Mouse (Mus musculus) liver, embryonic 11.5 days (tissue): ENCODE results near the gene Sema5b. TPM values are rescaled to one million over a fixed set of nuclear protein-coding genes. Genes with fewer than 3 reads are reported as not detected.
A peak's percentile ranks its signal among the peaks of the same experiment; 100 is the strongest.

Experiments used
- ATAC-seq: fragments of 200-750 bp; cut with Nextera tagmentation; replicated peaks from 2 replicates; pipeline ENCODE4 v1.8.0; 2017; ENCODE audit warnings: moderate number of reproducible peaks, mild to moderate bottlenecking, moderate TSS enrichment, moderate library complexity; ENCODE audit not compliant: low FRiP score
- DNase-seq: peaks from one replicate; pipeline ENCODE4 v3.0.0-alpha.2; 2017; ENCODE audit warnings: low spot score
- H3K27ac ChIP-seq: fragments of 300-500 bp; sonication (generic); 2 replicates; pipeline ENCODE4 v1.5.1; 2014; ENCODE audit warnings: mild to moderate bottlenecking, low read depth, low read length, control low read depth
- H3K27me3 ChIP-seq: fragments of 300-500 bp; sonication (generic); replicated peaks from 2 replicates; pipeline ENCODE4 v1.6.1; 2014; ENCODE audit warnings: low read length, mixed read lengths; ENCODE audit not compliant: control insufficient read depth, insufficient read depth
- H3K36me3 ChIP-seq: fragments of 300-500 bp; sonication (generic); 2 replicates; pipeline ENCODE4 v1.6.1; 2014; ENCODE audit warnings: mild to moderate bottlenecking, low read length, moderate library complexity, mixed read lengths; ENCODE audit not compliant: control insufficient read depth, insufficient read depth
- H3K4me1 ChIP-seq: fragments of 300-500 bp; sonication (generic); replicated peaks from 2 replicates; pipeline ENCODE4 v1.6.1; 2014; ENCODE audit warnings: low read length, mixed read lengths; ENCODE audit not compliant: control insufficient read depth, insufficient read depth
- H3K4me2 ChIP-seq: fragments of 300-500 bp; sonication (generic); 2 replicates; pipeline ENCODE4 v1.6.1; 2014; ENCODE audit warnings: mild to moderate bottlenecking, control low read depth, moderate library complexity
- H3K4me3 ChIP-seq: fragments of 300-500 bp; sonication (generic); 2 replicates; pipeline ENCODE4 v1.5.1; 2014; ENCODE audit warnings: low read depth, low read length, control low read depth
- H3K9ac ChIP-seq: fragments of 300-500 bp; sonication (generic); 2 replicates; pipeline ENCODE4 v1.6.1; 2014; ENCODE audit warnings: low read depth, low read length, control low read depth
- H3K9me3 ChIP-seq: fragments of 300-500 bp; sonication (generic); 2 replicates; pipeline ENCODE4 v1.6.1; 2016; ENCODE audit warnings: low read length, inconsistent platforms, mixed read lengths; ENCODE audit not compliant: control insufficient read depth
- WGBS: fragments of 180-500 bp; shearing (Covaris S2); extraction: QIAGEN DNeasy Blood & Tissue Kit; methylation state at CpG from one replicate; pipeline ENCODE4 v1.1.7; 2014; 5-methylcytosine and 5-hydroxymethylcytosine counted together
- polyA plus RNA-seq: library from polyadenylated mRNA; unstranded; fragments of >200 nt; fragmentation: Nextera tagmentation; extraction: Ambion mirVana; gene quantifications from 2 replicates; pipeline ENCODE4 v1.2.1, GENCODE M21; 2014

Sema5b gene
- polyA plus RNA-seq, 1 experiment from 2014 or later: 1.4 TPM

DNA sequence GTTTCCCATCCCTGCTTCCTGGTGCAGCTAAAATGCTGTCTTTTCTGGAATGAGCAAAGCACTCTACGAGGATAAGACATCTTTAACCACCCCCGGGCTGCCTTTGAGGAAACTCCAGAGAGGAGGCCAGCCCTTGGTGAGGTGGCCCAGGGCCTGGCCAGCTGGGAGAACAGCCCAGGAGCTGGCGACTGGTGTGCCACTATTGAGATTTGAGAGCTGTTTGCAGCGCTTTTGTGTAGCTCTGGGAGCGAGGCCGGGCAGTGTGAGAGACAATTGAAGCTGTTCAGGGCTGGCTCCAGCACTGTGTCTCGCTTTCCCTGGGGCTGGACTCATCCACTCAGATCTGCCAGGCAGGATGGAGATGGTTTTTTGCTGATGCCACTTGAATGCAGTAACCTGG is 40.4 kb downstream of the Sema5b start:
- Histone ChIP-seq H3K9me3 (no peaks in the 10 kb centered on the region), H3K4me3 (no peak overlapping the region), H3K27me3 (0 out of 2 replicates have a peak, but pooled peaks cover 3% of the 10 kb centered on the region), H3K4me2 (no peak overlapping the region), H3K9ac (no peak overlapping the region), H3K36me3 (no peaks in the 10 kb centered on the region), H3K27ac (no peak overlapping the region), H3K4me1 (no peaks in the 10 kb centered on the region)
- 63% methylated on average over 7 of the region's 7 CpGs for WGBS
- DNase-seq (no peak), ATAC-seq (no peak)

DNA sequence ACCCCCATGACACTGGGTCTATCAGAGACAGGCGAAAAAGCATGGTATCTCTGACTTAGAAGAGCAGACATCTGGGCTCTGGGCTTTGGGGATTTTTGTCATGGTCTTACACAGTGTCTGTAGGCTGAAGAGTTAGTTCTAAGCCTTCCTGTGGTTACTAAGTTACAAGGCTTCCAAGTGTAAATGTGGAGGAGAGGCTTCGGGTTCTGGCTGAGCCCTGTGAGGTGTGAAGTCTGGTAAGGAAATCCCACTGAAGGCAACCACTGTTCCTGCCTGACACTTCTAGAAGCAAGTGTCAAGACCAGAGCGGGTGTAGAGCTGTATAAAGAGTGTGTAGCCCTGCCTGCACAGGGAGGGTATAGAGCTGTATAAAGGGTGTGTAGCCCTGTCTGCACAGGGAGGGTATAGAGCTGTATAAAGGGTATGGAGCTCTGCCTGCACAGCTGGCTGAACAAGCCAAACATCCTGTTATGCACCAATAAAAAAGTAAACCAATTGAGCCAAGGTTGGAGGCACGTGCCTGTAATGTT is 42.7 kb downstream of the Sema5b start:
- no peak for ATAC-seq
- Histone ChIP-seq H3K4me1 (0 out of 2 replicates have a peak, but pooled peaks cover 2% of the 10 kb centered on the region), H3K9ac (no peak overlapping the region), H3K27ac (no peak overlapping the region), H3K4me2 (no peak overlapping the region), H3K9me3 (no peaks in the 10 kb centered on the region), H3K27me3 (peaks cover 18% of the 10 kb centered on the region), H3K4me3 (no peak overlapping the region), H3K36me3 (no peaks in the 10 kb centered on the region)
- DNase-seq: no peak
- WGBS: 55% methylated on average over 4 of the region's 4 CpGs

DNA sequence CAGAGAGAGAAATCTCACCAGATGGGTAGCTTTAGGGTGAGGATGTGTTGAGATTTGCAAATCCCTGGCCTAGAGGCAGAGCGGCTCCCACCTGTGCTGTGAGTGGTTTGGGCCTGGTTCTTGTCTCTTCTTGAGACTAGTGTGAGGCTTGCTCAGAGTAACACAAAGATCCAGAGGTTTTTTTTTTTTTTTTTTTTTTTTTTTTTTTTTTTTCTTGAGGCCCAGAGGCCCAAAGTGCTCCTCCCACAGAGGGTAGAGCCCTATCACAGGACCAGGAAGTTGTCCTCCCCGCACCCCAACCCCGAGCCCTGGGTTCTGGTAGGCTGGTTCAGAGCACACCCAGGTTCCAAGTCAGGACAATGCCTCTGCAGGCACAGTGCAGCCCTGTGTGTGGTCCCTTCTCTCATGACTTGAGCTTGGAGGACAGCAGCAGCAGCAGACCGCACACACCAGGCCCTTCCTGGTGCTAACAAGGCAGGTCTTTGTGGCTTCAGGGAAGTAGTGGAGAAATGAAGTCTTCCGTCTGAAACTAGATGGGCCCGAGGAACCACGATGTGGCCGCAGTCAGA is 44.3 kb downstream of the Sema5b start:
- WGBS: 69% methylated on average over 8 of the region's 8 CpGs
- ATAC-seq: no peak
- no peak overlapping the region for H3K4me2 ChIP-seq
- no peak overlapping the region for H3K9ac ChIP-seq
- H3K36me3 ChIP-seq: no peaks in the 10 kb centered on the region
- no peaks in the 10 kb centered on the region for H3K9me3 ChIP-seq
- DNase-seq: no peak
- no peak overlapping the region for H3K27ac ChIP-seq
- 0 out of 2 replicates have a peak, but pooled peaks cover 2% of the 10 kb centered on the region for H3K4me1 ChIP-seq
- H3K4me3 ChIP-seq: no peak overlapping the region
- peaks cover 34% of the 10 kb centered on the region for H3K27me3 ChIP-seq

DNA sequence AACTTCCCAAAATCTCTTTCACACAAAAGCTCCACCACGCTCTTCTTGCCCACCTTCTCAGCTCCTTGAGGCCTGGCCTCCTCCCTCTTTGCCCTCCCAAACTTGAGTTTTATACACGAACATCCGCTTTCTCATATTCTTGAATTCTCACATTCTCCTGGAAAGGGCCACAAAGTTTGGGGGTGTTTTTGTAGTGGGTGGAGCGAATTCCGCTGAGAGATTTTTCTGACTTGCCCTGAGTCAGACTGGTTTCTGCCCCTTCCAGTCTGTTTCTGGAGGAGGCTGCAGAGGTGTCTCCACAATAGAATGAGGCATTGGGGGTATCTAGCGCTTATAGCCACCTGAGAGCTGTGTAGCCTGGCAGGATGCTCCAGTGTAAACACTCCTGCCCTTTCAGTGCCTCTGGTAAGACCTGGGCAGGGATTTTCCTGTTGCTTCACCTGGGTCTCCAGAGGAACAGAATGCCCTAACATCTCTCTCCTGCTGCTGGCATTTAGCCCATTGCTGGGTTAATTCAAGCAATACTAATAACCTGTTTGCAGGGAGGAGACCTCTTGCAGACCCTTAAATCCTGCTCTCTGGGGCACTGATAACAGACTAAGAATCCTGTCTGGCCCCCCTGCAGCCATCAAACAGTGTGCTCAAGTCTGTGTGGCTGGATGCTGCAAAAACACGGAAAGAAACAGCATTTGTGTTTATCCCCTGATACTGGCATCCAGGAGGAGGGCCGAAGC is 46.3 kb downstream of the Sema5b start:
- no peak overlapping the region for H3K4me3 ChIP-seq
- WGBS: 62% methylated on average over 8 of the region's 8 CpGs

DNA sequence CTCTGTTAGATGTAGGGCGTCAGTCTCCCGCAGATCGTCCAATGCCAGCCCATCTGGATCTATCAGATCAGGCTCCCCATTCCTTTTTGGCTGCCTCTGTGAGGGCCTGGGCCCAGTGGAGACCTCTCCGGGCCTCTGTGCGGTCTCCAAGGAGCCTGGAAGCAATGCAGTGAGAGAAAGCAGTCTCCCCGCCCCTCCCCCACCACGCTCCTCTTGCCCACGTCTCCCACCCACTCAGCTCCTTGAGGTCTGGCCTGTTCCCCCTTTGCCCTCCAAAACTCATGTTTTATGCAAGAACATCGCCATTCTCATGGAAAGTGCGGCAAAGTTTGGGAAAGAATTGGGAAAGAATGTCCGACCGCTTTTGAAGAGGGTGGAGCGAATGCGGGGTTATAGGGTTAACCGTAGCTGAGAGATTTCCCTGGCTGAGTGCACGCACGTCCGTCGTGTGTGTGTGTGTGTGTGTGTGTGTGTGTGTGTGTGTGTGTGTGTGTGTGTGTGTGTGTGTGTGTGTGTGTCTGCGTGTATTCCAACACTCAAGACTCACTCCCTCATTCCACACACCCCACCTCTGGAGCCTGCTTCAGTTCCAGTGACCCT is 47.0 kb downstream of the Sema5b start:
- H3K36me3 ChIP-seq: no peaks in the 10 kb centered on the region
- H3K4me2 ChIP-seq: peak overlapping the region; percentile 39; the same call in 1 of the 2 replicates
- peak; percentile 36 for DNase-seq
- H3K9ac ChIP-seq: no peak overlapping the region
- no peaks in the 10 kb centered on the region for H3K9me3 ChIP-seq
- no peak overlapping the region for H3K27ac ChIP-seq
- H3K4me3 ChIP-seq: 0 out of 2 replicates have a peak overlapping the region, but pooled peaks have one; percentile 20
- H3K27me3 ChIP-seq: peaks cover 43% of the 10 kb centered on the region
- whole genome bisulfite sequencing: 9% methylated on average over 20 of the region's 20 CpGs
- ATAC-seq: no peak
- H3K4me1 ChIP-seq: 0 out of 2 replicates have a peak, but pooled peaks cover 2% of the 10 kb centered on the region

More for the DNA sequence above, 46.3 kb downstream of the Sema5b start:
- H3K4me1 ChIP-seq: 0 out of 2 replicates have a peak, but pooled peaks cover 2% of the 10 kb centered on the region
- ATAC-seq (no peak), DNase-seq (no peak)
- H3K9ac ChIP-seq: no peak overlapping the region
- H3K27ac ChIP-seq: no peak overlapping the region
- peak overlapping the region; percentile 39; the same call in 1 of the 2 replicates for H3K4me2 ChIP-seq
- H3K9me3 ChIP-seq: no peaks in the 10 kb centered on the region
- peaks cover 43% of the 10 kb centered on the region for H3K27me3 ChIP-seq
- H3K36me3 ChIP-seq: no peaks in the 10 kb centered on the region

DNA sequence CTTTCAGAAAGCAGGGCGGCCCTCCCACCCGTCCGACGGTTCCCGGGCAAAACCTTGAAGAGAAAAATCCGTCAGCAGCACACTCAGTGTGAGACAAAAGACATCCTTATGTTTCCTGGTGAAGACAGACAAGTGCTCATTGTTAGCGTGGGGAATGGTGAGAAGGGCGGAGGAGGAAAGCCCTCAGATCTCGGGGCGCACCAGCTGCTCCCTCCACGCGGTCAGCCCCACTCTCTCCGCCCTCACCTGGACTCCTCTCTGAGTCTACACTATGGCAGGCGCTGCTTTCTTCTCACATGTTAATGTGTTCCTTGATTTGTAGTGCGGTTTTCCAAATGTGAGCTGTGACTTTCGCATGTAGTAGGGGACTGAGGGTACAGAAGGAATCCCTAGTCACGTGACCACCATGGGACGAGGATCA is 47.8 kb downstream of the Sema5b start:
- Histone ChIP-seq H3K27ac (no peak overlapping the region), H3K9ac (no peak overlapping the region), H3K4me1 (0 out of 2 replicates have a peak, but pooled peaks cover 2% of the 10 kb centered on the region), H3K4me3 (no peak overlapping the region), H3K36me3 (no peaks in the 10 kb centered on the region), H3K9me3 (peaks cover 3% of the 10 kb centered on the region; the same call in 1 of the 2 replicates), H3K4me2 (no peak overlapping the region), H3K27me3 (peaks cover 41% of the 10 kb centered on the region)
- 22% methylated on average over 18 of the region's 18 CpGs for WGBS
- ATAC-seq (no peak), DNase-seq (no peak)

DNA sequence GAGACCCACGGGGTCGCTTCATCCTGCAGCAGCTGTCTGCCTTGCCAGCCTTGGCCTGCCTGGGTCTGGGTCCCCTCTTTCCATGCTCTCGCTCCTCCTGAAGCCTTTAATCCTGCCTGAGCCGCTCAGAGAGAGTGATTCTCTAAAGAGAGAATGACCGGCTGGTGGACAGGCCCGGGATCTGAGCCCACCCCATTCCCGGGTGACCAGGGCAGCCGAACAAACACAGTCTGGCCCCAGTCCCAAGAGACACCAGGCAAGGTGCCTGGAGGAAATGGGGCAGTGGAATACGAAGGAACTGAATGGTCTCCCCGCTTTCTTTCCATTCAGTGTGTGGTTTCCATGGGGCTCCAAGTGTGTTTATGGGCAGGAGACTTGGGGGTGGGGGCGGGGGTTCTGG is 50.8 kb downstream of the Sema5b start:
- Histone ChIP-seq H3K4me2 (no peak overlapping the region), H3K9ac (no peak overlapping the region), H3K4me1 (0 out of 2 replicates have a peak, but pooled peaks cover 2% of the 10 kb centered on the region), H3K27me3 (peaks cover 39% of the 10 kb centered on the region), H3K36me3 (no peaks in the 10 kb centered on the region), H3K27ac (no peak overlapping the region), H3K9me3 (peaks cover 3% of the 10 kb centered on the region; the same call in 1 of the 2 replicates), H3K4me3 (no peak overlapping the region)
- DNase-seq (no peak), ATAC-seq (no peak)
- WGBS: 38% methylated on average over 11 of the region's 11 CpGs

DNA sequence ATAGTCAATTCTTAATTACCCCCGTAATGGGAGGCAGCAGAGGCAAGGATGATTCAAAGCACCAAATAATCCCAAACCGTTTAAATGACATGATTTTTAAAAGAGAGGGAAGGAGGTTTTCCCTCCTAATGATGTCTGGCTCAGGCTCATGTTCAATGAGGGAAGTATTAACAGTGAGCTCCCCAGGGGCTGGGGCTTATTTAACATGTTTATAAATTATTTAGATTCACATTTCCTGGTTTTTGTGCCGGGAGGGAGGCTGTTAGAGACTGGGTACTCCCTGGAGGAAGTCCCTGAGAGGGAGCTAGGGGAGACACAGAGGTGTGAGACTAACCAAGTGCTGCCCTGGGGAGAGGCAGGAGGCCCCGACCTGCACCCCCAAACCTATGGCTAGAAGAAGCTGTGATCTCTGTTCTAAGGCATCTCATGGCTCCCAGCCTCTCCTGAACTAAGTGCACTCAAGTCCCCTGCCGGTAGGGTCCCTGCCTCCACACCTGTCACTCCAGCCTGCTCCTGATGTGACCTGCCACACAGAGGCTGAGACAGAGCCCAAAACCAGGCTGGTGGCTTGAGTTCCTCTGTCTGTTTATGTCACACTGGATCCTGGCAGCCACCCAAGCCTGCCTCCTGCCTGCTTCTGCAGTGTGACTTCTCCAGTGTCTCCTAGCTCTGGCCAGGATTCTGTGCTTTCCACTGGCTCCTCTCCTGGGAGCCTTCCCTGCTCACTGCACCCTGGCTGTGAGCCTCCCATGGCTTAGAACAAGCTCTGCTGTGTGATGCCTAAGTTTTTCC is 51.5 kb downstream of the Sema5b start:
- no peaks in the 10 kb centered on the region for H3K36me3 ChIP-seq
- peaks cover 3% of the 10 kb centered on the region; the same call in 1 of the 2 replicates for H3K9me3 ChIP-seq
- DNase-seq (no peak), ATAC-seq (no peak)
- H3K27me3 ChIP-seq: peaks cover 32% of the 10 kb centered on the region
- H3K4me1 ChIP-seq: 0 out of 2 replicates have a peak, but pooled peaks cover 2% of the 10 kb centered on the region
- H3K9ac ChIP-seq: no peak overlapping the region
- no peak overlapping the region for H3K4me2 ChIP-seq
- no peak overlapping the region for H3K27ac ChIP-seq
- 26% methylated on average over 5 of the region's 5 CpGs for WGBS
- no peak overlapping the region for H3K4me3 ChIP-seq
